Mouse (Mus musculus): Measurements from ENCODE around the gene Ankrd27.

Gene Ankrd27

DNA sequence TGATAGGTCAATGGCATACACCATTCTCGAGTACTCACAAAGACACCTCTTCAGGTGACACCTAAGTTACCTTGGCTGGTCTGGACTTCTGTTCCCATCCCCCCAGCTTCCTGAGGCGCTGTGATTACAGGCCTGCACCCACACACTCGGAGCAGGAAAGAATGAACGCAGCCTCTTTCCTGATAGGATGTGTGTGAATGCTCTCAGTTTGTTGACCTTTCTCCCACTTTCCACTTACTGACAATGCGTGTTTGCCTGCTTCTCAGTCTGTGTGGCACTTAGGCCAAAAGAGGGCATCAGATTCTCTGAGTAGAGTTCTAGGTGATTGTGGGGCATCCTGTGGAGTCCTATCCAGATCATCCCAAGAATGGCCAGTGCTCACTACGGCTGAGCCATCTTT is 54.0 kb downstream of the Ankrd27 start:
- no peak for DNase-seq (ENCODE audit: low spot score)

DNA sequence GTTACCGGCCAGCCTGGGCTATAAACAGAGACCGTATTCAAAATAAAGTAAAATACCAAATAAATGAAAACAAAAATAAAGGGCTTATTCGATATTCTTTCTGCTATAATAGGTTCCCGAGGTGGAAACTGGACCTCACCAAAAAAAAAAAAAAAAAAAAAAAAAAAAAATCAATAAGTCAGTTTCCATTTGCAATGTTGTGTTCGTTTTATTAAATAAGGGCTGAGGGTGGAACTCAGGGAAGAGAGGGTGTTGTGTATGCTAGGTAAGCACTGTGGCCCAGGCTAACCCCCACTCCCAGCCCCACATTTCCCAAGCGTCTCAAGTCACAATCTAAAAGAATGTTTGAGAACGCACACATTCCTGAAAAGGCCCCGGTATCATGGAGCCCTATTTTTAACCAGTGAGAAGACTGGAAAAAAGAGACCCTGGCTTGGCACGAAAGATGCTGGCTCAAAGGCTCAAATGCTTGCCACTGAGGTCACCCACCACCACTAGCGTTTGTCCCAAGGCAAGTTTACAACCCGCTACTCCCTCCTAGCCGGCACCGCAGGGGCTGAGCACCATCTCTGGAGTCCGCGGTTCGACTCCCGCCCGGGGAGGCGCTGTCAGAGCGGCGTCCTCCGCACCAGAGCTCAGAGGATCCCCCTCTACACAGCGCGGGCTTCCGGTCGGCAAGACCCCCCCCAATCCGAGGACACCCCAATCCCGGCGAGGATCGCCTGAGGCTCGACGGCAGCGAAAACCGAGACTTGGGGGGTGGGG is 60.5 kb downstream of the Ankrd27 start:
- DNase-seq (ENCODE audit: low spot score): peak; percentile 20

DNA sequence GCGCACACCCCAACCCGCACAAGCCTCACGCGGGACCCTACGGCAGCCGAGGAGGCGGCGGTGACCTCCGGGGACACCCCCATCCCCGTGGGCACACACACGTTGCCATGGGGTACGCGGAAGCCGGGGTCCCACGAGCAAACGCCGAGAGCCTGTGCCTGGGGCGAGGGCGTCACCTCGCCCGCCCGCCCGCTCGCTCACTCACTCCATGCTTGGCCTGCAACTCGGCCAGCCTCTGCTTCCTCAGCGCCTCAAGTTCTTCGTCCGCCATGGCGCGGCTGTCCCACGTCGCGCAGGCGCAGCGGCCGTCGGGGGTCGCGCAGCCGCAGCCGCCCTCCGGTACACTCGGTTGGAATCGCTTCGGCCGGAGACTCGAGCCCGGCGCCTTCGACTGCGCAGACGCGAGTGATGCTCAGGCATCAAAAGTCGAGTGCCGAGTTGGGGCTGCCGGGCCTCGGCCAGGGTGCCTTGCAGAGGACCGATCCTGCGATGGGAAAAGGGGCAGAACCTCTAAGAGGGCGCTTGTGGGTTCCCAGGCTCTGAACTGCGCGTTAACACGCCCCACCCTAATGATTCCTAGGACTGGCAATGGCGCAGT is 61.2 kb downstream of the Ankrd27 start, which contains the start of gene Pdcd5:
Gene Pdcd5 (minus strand): TSS at position 421 of the 598 bp plus-strand sequence.
- DNase-seq (ENCODE audit: low spot score): peak; percentile 99

DNA sequence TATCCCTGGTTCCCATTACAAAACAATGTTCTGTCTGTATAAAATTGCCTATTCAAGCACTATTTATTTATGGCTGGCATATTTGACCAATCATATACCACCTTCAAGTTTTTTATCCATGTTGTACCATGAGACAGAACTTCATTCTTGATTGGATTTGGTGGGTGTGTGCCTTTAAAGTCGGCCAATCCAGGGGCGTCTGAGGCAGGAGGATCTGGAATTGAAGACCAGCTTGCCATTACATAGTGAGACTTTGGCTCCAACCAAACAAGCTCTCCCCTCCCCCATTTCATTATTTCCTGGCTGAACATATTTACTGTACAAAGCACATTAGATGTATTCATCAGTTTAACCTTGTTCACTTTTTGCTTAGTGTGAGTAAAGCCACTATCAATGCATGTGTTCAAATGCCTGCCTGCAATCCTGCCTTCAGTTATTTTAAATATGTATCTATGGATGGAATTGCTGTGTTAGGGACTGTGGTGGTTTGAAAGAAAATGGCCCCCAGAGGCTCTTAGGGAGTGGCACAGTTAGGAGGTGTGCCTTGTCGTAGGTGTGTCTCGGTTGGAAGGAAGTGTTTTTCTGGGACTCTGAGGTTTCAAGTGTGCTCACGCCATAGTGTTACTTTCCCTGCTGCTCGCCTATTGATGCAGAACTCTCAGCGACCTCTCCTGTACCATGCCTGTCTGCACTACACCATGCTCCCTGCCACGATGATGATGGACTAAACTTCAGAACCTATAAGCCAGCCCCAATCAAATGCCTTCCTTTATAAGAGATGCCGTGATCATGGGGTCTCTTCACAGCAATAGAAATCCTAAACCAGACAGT is 62.4 kb downstream of the Ankrd27 start:
- DNase-seq (ENCODE audit: low spot score): no peak

DNA sequence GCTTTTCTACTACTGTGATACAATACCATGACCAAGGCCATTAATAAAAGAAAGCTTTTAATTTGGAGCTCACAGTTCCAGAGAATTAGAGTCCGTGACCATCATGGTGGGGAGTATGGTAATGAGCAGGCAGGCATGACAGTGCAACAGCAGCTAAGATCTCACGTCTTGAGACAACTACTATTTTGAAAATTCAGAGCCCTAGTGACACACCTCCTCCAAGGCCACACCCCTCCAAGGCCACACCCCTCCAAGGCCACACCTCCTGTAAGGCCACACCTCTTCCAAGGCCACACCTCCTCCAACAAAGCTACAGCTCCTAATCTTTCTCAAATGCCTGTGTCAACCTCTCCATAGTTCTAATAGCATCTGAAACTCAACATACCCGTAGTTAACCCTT is 63.0 kb downstream of the Ankrd27 start:
- DNase-seq (ENCODE audit: low spot score): peak; percentile 22

DNA sequence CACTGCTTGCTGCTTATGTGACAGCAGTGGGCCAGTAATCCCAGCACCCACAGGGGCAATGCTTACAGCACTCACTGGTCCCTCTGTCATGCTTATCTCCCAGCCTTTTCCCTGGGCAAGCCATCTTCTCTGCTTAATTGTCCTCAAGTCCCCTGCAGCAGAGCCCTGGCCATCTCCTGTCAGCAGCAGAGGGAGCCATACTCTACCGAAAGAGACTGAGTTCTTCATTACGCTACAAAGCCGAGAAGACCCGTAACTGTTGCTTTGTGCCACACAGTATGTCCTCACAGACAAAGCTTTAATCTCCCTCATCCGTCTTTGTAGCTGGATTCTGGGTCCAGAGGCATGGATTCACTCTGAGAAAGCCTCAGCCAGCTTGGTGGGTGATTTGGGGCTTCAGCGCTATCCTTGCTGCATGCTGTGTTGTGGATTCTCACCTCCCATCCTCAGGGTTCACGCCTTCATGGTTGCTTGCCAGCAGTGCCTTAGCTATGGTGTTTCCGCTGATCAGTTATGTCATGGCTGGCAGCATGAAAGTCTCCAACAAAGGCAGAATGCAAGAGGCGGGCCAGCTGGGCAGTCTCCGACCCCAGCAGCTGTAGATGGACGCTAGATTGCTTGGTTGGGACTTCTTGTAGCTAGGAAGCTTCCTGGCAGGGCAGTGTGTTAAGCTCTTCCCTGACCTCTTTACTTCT is 64.8 kb downstream of the Ankrd27 start:
- no peak for DNase-seq (ENCODE audit: low spot score)

DNA sequence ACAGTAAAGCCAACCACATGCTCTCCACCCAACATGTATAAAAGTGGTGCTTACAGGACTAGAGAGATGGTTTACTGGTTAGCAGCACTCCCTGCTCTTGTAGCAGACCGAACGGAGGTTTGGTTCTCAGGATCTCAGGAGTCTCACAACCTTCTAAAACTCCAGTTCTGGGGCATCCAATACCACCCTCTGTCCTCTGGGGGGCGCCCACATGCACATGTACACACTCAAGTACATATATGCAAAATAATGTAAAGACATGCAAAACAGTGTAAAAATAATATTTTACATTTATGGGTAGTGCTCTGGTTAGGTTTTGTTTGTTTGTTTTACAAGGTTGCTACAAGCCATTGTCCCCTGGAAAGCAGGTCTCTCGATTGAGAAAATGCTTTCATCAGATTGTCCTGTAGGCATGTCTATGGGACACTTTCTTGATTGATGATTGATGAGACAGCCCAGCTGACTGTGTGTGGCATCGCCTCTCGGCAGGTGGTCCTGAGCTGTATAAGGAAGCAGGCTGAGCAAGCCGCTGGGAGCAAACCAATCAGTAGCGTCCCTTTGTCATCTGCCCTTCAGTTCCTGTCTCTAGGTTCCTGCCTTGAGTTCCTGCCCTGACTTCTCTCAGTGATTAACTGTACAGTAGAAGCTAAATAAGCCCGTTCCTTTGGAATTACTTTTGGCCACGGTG is 65.7 kb downstream of the Ankrd27 start:
- no peak for DNase-seq (ENCODE audit: low spot score)

DNA sequence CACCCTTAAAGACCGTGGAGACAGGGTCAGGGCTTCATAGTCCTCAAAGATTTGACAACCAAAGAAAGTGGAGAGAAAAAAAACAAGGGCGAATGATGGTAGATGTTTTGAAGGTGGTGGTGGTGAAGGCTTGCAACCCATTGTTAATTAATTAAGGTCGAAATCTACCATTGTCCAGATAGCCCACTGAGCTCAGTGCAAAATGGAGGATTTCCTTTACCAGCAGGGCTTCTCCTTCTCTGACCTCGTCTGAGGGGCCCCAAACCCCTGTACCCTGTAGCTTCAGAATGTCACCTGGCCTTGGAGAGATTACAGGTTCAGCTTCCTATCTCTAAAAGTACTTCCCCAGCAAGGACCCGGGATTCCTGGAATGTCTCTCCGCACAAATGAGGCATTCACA is 71.8 kb downstream of the Ankrd27 start:
- no peak for DNase-seq (ENCODE audit: low spot score)

DNA sequence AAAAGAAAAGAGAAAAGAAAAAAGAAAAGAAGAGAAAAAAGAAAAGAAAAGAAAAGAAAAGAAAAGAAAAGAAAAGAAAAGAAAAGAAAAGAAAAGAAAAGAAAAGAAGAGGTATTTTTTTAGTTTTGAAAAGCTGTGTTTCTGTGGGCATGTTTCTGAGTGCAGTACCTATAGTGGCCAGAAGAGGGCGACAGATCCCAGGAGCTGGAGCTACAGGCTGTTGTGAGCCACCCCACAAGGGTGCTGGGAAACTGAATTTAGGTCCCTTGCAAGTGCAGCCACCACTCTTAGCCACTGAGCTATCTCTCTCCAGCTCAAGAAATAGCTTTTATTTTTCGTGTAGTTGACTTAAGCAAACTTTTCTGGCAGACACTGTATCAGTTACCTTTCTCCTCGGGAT is 73.1 kb downstream of the Ankrd27 start:
- peak; percentile 23 for DNase-seq (ENCODE audit: low spot score)

DNA sequence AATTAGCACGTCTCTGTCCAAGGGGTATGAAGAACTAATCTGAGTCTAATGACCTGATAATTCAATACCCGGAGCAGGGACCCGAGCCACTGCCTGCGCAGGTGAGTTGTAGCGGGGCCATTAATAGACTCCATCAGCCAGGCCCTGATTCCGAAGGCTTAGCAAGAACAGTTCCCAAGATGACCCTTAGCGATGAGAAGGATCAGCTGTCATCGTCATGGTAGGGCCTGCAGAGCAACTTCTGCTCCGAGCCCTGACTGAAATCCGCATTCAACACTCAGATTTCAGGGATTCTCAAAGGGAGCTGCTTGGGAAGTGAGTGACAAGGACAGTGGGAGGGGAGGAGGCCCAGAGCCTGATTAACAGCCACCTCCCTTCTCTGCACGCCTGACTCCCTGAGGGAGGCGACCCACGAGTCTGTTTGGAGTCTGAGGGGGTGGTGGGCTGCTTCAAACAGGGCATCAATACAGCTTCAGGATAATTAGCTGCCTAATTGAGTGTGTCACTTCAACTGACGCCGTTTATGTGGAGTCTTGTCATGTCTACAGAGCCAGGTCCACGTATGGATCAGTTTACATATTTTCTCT is 77.8 kb downstream of the Ankrd27 start:
- no peak for DNase-seq (ENCODE audit: low spot score)

DNA sequence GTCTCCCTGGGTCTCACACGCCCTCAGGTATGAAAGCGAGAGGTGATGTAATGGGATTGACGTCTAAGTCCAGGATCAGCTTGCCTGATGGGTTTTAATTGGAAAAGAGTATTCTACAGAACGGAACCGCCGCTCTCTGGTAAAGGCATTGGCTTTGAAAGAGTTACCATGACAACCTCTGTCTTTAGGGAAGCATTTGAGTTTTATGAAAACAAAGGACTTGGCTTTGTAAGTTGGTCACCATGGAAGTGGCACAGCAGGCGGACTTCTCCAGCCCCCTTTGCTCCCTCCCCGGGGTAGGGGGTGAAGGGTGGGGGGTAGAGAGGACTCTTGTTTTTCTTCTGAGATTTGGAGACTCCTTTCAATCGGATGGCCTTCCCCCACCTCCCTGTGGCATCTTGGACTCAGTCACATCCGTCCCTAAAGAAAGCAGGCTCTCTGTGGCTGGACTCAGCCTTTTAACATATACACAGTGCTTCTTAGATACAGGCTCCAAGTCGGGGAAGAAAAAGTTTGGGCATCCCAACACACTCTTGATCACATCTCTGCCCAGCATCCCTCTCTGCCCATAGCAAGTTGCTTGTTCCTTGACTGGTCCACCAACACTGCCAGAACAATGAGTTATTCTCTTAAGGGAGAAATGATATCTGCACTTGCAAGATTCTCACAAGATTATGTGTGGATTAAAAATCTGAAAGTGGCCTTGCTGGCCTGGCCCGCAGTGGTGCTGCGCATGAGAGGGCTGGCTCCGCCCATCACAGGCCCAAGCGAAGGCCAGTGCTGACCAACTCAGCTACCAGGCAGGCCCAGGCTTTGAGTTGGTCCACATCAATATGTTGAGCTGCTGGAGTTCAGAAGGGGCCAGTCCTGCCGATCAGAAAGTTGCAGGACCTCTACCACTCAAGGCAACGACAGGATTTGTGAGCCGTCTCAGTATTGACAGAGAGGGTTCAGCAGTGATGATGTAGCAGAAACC is 82.3 kb downstream of the Ankrd27 start:
- no peak for DNase-seq (ENCODE audit: low spot score)

DNA sequence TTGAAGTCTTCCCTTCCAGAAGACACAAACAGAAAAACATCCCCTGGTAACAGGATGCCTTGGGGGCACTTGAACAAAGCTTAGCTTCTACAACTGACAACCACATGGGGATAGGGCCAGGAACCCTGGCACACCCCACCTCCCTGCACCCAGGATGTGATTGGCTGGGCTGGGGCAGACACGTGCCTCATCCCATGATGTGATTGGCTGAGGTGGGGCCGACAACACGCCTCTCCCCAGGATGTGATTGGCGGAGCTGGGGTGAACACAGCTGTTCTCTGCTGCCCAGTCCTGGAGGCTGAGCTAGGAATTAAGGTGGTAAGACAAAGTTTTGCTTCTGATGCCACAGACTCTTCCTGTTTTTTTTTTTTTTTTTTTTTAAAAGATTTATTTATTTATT is 92.9 kb downstream of the Ankrd27 start:
- no peak for DNase-seq (ENCODE audit: low spot score)

DNA sequence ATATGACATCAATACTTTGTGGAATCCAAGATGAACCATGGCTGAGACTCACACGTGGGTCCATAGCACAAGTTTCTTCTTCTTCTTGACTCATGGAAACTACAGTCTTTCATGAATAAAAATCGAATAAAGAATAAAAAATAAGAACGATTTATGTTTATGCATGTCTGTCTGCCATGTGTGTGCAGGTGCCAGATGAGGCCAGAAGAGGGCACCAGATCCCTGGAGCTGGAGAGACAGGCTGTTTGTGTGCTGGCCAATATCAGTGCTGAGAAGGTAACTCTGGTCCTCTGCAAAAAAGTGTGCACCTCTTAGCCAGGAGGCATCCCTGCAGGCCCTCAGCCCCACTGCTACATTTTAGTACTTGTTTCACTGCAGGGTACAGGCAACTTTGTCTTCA is 95.5 kb downstream of the Ankrd27 start:
- no peak for DNase-seq (ENCODE audit: low spot score)

DNA sequence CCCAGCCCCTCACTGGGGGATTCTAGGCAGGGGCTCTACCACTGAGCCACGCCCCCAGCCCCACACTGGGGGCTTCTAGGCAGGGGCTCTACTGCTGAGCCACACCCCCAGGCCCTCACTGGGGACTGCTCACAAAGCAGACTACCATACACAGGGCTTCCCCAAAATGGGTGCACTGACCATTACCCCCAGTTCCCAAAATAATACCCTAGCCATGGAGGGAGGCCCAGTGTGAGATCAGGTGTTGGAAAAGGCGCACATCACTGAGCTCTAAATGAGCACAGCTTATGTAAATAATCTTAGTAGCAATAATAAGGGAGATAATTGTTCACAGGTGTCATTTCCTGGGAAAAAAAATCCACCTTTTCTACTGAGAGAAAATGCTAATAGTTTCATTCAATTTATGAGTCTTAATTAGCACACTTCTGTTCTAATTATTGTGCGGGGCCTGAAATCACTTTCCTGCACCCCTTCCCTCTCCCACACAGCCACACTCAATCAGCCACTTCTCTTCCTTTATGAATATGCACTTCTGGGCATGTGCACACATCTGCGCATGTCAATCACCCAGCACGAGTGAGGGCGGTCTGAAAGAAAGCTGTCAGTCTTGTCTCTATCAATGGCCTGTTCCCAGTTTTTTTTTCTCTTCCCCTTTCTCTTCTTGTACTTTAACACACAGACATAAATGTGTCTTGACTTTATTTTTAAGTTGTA is 97.5 kb downstream of the Ankrd27 start:
- DNase-seq (ENCODE audit: low spot score): no peak

DNA sequence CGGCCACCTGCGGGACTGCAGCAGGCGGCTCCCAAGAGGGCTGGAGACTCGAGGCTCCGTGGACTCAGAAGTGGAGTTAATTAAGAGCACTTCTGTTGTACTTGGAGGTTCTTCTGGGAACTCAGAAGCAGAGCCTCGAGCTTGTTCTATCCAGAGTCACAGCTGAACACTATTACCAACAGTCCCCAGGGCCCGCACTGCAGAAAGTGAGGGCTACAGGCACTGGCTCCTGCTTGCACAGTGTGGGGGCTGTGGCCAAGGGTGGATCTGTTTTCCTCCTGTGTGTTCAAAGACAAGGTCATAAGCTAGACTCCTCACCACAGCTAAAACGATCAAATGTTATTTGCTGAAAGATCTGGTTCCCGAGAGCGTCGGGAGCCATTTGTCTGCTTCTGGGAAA is 100.2 kb downstream of the Ankrd27 start:
- DNase-seq (ENCODE audit: low spot score): no peak

DNA sequence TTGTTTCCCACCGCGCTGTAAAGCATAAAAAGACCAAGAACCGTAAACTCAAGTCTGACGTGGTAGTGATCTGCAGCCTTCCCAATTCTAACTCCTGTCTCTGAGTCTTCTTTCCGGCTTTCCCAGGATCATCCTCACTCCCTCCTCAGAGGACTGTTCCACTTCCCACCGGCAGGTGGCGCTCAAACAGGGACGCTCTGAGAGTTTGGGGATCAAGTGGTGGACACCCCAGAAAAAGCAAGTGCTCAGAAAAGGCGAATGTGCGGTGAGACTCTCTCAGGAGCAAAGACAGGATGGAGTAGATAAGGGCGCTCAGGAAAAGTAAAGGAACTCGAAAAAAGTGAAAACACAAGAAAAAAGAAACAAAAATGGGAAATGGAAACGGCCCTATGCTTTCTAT is 100.7 kb downstream of the Ankrd27 start:
- peak; percentile 65 for DNase-seq (ENCODE audit: low spot score)

DNA sequence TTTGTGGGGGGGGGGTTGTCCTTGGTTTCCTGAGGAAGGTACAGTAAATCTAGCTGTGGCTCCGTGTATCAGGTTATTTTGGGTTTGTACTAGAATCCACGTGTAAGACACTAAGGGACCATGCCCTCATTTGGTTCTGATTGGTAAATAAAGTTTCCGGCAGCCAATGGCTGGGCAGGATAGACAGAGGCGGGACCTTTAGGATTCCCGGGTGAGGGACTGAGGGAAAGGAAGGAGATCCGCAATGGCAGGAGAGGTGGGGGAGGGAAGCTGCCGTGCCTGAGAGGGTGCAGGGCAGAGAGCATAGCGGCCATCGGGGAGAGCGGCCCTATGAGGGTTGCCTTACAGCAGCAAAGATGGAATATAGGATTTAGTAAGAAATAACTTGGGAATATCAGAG is 101.2 kb downstream of the Ankrd27 start:
- no peak for DNase-seq (ENCODE audit: low spot score)

DNA sequence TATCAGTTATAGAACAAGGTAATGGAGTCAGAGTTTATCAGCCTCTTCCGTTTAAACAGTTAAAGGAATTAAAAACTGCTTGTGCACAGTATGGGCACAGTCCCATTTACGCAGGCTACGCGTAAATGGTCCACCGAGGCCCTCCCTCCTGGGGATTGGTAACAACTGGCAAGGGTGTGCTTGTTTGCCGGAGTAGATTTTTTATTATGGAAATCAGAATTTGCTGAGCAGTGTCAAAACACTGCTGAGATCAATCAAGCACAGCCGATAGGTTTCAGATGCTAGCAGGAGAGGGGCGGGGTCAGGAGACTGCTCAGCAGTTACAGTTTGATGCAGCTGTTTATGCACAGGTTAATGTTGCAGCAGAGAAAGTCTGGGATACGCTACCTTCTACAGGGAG is 102.2 kb downstream of the Ankrd27 start:
- no peak for DNase-seq (ENCODE audit: low spot score)

All from urinary bladder, postnatal 25 days (tissue).